Mouse (Mus musculus) thymus, adult 2 months (tissue): ENCODE results near the gene Gtf3c6.

Source experiments
- CTCF ChIP-seq: fragments of 200-500 bp; IDR thresholded peaks from 2 replicates; pipeline ENCODE4 v1.5.1; 2012; ENCODE audit warnings: mild to moderate bottlenecking, control low read depth, low read length, moderate library complexity, borderline replicate concordance; ENCODE audit not compliant: control insufficient read depth, poor library complexity, insufficient read depth; ENCODE audit errors: extremely low read depth
- POLR2A ChIP-seq: fragments of 200-500 bp; IDR thresholded peaks from 2 replicates; pipeline ENCODE4 v1.6.1; 2012; ENCODE audit warnings: mild to moderate bottlenecking, low read length, control low read depth, moderate library complexity; ENCODE audit not compliant: control insufficient read depth, poor library complexity, insufficient read depth; ENCODE audit errors: extremely low read depth

- TF ChIP-seq POLR2A (no peak), CTCF (no peak)
These were observed 4.3 kb upstream of the Gtf3c6 start for GRCm38 (mm10) chr10:40262200-40262599.
